Mouse (Mus musculus): Measurements from ENCODE around the gene Cmip. TPM values are rescaled to one million over a fixed set of nuclear protein-coding genes. Genes with fewer than 3 reads are reported as not detected.

Gene Cmip
- total RNA-seq, 2 experiments from 2014 or later, result 299 to 317 TPM

DNA sequence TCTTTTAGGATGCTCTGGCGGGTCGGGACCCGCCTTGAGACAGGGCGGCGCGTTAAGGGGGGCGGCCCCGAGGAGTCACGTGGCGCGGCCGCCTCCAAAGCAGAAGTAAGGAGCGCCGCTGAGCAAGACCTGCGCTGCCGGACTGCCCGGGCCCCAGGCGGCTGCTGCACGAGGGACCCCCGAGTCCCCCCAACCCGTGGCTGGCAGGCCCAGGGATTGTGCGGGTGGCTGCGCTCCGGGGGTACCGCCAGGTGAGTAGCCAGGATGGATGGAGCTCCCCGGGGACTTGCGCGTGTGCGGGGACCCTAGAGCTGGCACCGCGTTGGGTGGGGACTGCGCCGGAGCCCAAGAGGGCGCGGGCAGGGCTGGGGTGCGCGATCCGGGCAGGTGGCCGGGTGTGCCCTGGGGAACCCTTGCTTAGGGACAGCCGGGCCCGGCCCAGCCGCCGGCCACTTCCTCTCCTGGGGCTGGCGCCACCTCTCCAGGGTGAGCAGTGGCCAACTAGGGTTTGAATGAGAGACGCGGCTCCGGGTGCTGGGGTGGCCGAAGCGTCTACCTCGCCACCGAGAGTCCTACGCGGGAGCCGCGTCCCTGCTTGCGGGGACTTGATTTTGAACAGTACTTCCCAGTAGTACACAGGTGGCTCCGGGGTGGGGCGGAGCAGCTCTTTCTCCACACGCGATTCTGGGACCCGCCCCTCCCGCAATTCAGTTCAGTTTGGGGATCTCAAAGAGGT, 241.5 kb downstream of the Cmip start, which contains the start of gene Plcg2:
Plcg2 (plus strand) TSS at position 113 of the 736 bp plus-strand sequence.
- DNase-seq (ENCODE audit: low spot score in 2 of 2), result no peak

DNA sequence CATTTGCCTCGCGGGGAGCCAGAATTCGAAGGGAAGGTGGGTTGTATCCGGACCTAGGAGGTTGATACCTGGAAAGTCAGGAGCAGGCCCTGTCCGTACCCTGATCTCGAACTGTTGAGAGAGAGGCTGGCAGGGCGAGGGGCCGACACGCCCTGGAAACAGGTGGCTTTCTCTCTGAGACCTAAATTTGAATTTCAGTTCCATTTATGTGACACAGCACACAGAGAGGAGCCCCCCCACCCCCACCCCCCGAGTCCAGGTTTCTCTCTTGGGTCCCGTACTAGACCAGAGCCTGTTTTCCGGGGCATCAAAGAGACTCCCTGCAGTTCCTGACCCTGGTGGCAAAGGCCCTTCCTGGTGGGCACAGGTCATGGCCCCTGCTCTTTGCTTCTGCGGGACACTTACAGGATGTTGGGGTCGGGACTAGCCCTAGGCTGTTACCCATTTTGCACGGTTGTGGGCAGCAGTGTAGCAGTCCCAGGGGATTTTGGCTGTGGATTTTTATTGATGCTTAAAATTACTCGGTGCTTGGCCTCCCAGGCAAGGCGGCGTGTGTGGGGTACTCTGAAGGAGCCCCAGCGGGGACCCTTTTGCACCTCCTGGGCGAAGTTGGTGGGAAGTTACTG, 242.2 kb downstream of the Cmip start:
- no peak for DNase-seq (ENCODE audit: low spot score in 2 of 2)

DNA sequence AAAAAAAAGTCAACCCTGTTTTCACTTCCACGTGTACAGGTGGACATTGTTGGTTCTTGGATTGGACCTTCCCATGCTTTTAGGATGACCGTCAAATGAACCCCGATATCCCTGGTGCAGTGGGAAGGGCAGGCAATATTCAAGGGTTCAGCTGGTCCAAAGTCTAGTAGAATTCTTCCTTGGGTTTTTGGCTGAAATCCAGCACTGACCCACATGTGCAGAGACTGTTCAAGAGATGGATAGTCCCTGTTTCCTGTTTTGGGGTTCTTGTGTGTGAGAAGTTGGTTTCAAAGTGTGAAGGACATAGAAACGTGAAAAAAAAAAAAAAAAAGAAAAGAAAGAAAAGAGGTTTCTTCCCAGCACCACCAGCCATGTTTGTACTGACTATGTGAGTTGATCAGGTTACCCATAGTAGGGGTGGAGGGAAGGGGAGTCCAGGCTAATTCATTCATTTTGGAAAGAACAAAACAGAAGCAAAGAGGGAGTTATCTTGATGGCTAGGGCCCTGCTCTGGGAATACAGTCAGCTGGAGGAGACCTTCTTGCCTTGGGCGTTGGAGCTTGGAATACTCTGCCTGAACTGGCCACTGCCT, 243.5 kb downstream of the Cmip start:
- DNase-seq (ENCODE audit: low spot score in 2 of 2), result no peak

DNA sequence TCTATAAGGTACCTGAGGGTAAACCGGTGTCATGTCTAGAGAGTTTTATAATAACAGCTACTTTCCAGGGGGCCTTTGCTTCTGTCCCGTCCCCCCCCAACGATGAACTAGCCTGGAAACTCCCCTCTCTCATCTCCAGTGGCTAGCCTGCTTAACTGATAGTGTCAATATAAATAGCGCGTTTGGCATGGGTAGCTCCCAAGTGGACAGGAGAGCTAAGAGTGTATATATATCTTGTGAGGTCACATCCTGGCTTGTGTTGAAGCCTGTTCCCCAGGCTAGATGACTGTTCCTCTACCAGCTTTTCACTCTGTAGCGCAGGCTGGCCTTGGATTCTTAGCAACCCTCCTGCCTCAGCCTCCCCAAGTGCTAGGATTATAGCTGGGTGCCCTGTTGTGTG, 244.5 kb downstream of the Cmip start:
- no peak for DNase-seq (ENCODE audit: low spot score in 2 of 2)

DNA sequence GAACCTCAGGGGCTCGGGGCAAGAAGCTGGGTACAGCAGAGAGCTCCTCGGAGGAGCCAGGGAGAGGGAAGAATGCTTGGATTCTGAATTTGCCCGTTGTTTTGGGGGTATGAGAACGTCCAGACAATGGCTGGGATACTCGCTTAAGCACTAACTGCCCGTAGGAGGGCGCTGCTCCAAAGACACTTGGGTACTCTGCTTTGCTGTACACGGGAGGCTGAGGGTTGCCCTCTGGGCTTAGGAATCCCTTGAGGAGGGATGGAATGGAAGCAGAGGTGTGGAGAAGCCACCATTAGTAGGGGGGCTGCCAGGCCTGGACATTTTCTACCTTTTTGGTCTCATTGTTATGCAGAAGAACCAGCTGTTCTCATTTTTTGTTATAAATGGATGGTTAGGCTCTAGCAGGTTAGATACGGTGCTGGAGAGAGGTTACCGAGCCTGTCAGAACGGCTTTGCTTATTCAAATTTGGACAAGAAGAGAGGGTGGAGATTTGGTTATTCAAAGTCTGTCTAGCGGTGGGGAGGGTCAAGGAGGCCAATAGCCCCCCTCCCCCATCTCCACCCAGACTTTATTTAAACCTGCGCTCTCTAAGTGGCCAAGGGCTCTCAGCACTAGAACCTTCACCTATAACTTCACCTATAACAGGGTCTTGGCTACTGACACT, 246.7 kb downstream of the Cmip start:
- no peak for DNase-seq (ENCODE audit: low spot score in 2 of 2)

DNA sequence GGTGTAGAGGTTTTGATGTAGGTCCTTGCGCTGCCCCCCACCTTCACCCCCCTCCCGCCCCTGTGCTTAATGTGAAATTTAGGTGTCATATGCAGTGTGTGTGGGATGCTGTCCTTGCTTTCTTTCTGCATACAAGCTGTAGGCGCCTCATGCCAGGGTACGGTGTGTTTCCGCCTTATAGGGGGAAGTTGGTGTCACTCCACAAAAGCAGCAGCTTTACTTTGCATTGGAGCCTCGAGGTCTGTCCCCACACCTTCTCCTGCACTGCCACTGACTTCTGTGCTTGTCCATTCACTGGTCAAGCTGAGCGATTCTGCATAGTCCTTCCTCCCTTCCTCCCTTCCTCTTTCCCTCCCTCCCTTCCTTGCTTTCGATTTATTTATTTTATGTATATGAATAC, 250.8 kb downstream of the Cmip start:
- DNase-seq (ENCODE audit: low spot score in 2 of 2), result no peak

Small RNA genes within 50 kb of the gene (microRNA-seq; reads per million reads assigned to microRNA genes)
- gene Mir7077 (0 to 0.63 reads per million in 2 experiments), gene Mir7078 (0.85 to 0.99 reads per million in 2 experiments)

Other genes with a start within 250 kb of the Cmip start
- gene Pkd1l2, start 174.6 kb upstream of the Cmip start, total RNA-seq (2021), result under 1 TPM; 0.07 to 0.26 TPM
- not detected for gene Bco1, start 161.2 kb upstream of the Cmip start, total RNA-seq (2021)
- gene Gan, start 98.9 kb upstream of the Cmip start, total RNA-seq (2021), result 10 to 100 TPM; 17.9 to 18.4 TPM
- gene Plcg2, start 241.2 kb downstream of the Cmip start, total RNA-seq (2021), result 1 to 10 TPM; 2.6 to 2.7 TPM